In genomic region chr16:21395546-21395945, GRCm38 (mm10) we compare ENCODE assay signal across 20 mouse cellular contexts. TPM values are rescaled to one million over a fixed set of nuclear protein-coding genes. Genes with fewer than 3 reads are reported as not detected.
DNase-seq lines count a peak whose midpoint lies in the region; ATAC-seq and TF ChIP-seq lines count a peak whose summit lies in the region.
"Had no signal": no experiment of that assay in that cellular context is flagged by ENCODE, and none has a peak within 500 bp of the region (broad histone marks: within the 10 kb centered on the region; RNA-seq: fewer than 3 reads in every experiment).

No protein-coding gene starts in this region.

- no peaks in the 10 kb centered on the region for H3K9me3 ChIP-seq in hindbrain, embryonic 10.5 days
- no peaks in the 10 kb centered on the region for H3K9me3 ChIP-seq in hindbrain, embryonic 16.5 days (ENCODE audit: control insufficient read depth, low read length)
- H3K9me3 ChIP-seq in embryonic facial prominence, embryonic 13.5 days = no peaks in the 10 kb centered on the region
- no peaks in the 10 kb centered on the region for H3K9me3 ChIP-seq in hindbrain, postnatal 0 days (ENCODE audit: low read length)
- no peaks in the 10 kb centered on the region for H3K9me3 ChIP-seq in midbrain, embryonic 16.5 days (replicated peaks; ENCODE audit: control insufficient read depth, low read length, poor library complexity, severe bottlenecking)
- H3K9me3 ChIP-seq: heart, embryonic 12.5 days; limb, embryonic 15.5 days; neural tube, embryonic 12.5 days had no signal

- no peak for TF ChIP-seq CTCF in hindbrain, postnatal 0 days (IDR thresholded peaks at IDR 0.05; ENCODE audit: low read depth)

- H3K4me3 ChIP-seq in hindbrain, embryonic 10.5 days = no peak overlapping the region
- no peak overlapping the region for H3K4me3 ChIP-seq in hindbrain, embryonic 16.5 days (ENCODE audit: low read length)
- no peak overlapping the region for H3K4me3 ChIP-seq in embryonic facial prominence, embryonic 13.5 days
- H3K4me3 ChIP-seq in hindbrain, postnatal 0 days (ENCODE audit: low read length) = no peak overlapping the region
- H3K4me3 ChIP-seq in midbrain, embryonic 16.5 days (ENCODE audit: low read depth, low read length) = no peak overlapping the region
- H3K4me3 ChIP-seq: heart, embryonic 12.5 days; limb, embryonic 15.5 days; neural tube, embryonic 12.5 days had no signal

- no peak overlapping the region for H3K4me2 ChIP-seq in hindbrain, embryonic 16.5 days (ENCODE audit: low read length)
- no peak overlapping the region for H3K4me2 ChIP-seq in embryonic facial prominence, embryonic 13.5 days
- no peak overlapping the region for H3K4me2 ChIP-seq in hindbrain, postnatal 0 days (ENCODE audit: low read depth, low read length)
- H3K4me2 ChIP-seq in midbrain, embryonic 16.5 days (ENCODE audit: low read length) = no peak overlapping the region
- H3K4me2 ChIP-seq: heart, embryonic 12.5 days; limb, embryonic 15.5 days; neural tube, embryonic 12.5 days had no signal

- no peak for ATAC-seq in hindbrain, embryonic 16.5 days
- no peak for ATAC-seq in embryonic facial prominence, embryonic 13.5 days (ENCODE audit: insufficient number of reproducible peaks, insufficient read depth, low FRiP score, low TSS enrichment, low read depth)
- no peak for ATAC-seq in hindbrain, postnatal 0 days
- no peak for ATAC-seq in midbrain, embryonic 16.5 days
- ATAC-seq: activated CD4-positive, CD25-positive, alpha-beta regulatory T cell, adult 4 months; intestine, embryonic 16.5 days; liver, postnatal 0 days; Patski had no signal

- WGBS in hindbrain, embryonic 10.5 days = 36% methylated on average over 7 of the region's 7 CpGs
- 26% methylated on average over 7 of the region's 7 CpGs for WGBS in hindbrain, embryonic 16.5 days
- 16% methylated on average over 7 of the region's 7 CpGs for WGBS in embryonic facial prominence, embryonic 13.5 days
- 32% methylated on average over 7 of the region's 7 CpGs for WGBS in hindbrain, postnatal 0 days
- 11% methylated on average over 7 of the region's 7 CpGs for WGBS in midbrain, embryonic 16.5 days

- H3K4me1 ChIP-seq in hindbrain, embryonic 10.5 days (replicated peaks) = peaks cover 65% of the 10 kb centered on the region
- peaks cover 15% of the 10 kb centered on the region for H3K4me1 ChIP-seq in hindbrain, embryonic 16.5 days (ENCODE audit: control insufficient read depth, insufficient read depth, low read depth, low read length)
- H3K4me1 ChIP-seq in embryonic facial prominence, embryonic 13.5 days = peaks cover 75% of the 10 kb centered on the region
- H3K4me1 ChIP-seq in hindbrain, postnatal 0 days (ENCODE audit: insufficient read depth, low read length) = peaks cover 13% of the 10 kb centered on the region
- peaks cover 32% of the 10 kb centered on the region for H3K4me1 ChIP-seq in midbrain, embryonic 16.5 days (ENCODE audit: control insufficient read depth, insufficient read depth, low read length)

- peak overlapping the region; percentile 77 for H3K27ac ChIP-seq in hindbrain, embryonic 10.5 days
- H3K27ac ChIP-seq in hindbrain, embryonic 16.5 days (ENCODE audit: low read depth, low read length) = no peak overlapping the region
- H3K27ac ChIP-seq in embryonic facial prominence, embryonic 13.5 days = peak overlapping the region; percentile 44
- peak overlapping the region; percentile 3; the same call in 1 of the 2 replicates for H3K27ac ChIP-seq in hindbrain, postnatal 0 days
- H3K27ac ChIP-seq in midbrain, embryonic 16.5 days (ENCODE audit: low read length) = peak overlapping the region; percentile 31
- H3K27ac ChIP-seq: limb, embryonic 15.5 days; neural tube, embryonic 12.5 days had no signal

- peaks cover 3% of the 10 kb centered on the region; the same call in 1 of the 2 replicates for H3K27me3 ChIP-seq in hindbrain, embryonic 10.5 days (ENCODE audit: insufficient read depth, poor library complexity, severe bottlenecking)
- no peaks in the 10 kb centered on the region for H3K27me3 ChIP-seq in hindbrain, embryonic 16.5 days (replicated peaks; ENCODE audit: control insufficient read depth, insufficient read depth, low read length)
- H3K27me3 ChIP-seq in embryonic facial prominence, embryonic 13.5 days = no peaks in the 10 kb centered on the region
- no peaks in the 10 kb centered on the region for H3K27me3 ChIP-seq in hindbrain, postnatal 0 days (ENCODE audit: insufficient read depth, low read length)
- no peaks in the 10 kb centered on the region for H3K27me3 ChIP-seq in midbrain, embryonic 16.5 days (ENCODE audit: control insufficient read depth, insufficient read depth, low read depth, low read length)
- H3K27me3 ChIP-seq: heart, embryonic 12.5 days; limb, embryonic 15.5 days; neural tube, embryonic 12.5 days had no signal

- H3K36me3 ChIP-seq in hindbrain, embryonic 10.5 days = no peaks in the 10 kb centered on the region
- no peaks in the 10 kb centered on the region for H3K36me3 ChIP-seq in hindbrain, embryonic 16.5 days (ENCODE audit: control insufficient read depth, insufficient read depth, low read length)
- H3K36me3 ChIP-seq in embryonic facial prominence, embryonic 13.5 days = no peaks in the 10 kb centered on the region
- no peaks in the 10 kb centered on the region for H3K36me3 ChIP-seq in hindbrain, postnatal 0 days (ENCODE audit: insufficient read depth, low read length)
- H3K36me3 ChIP-seq in midbrain, embryonic 16.5 days (ENCODE audit: control insufficient read depth, insufficient read depth, low read length) = no peaks in the 10 kb centered on the region
- H3K36me3 ChIP-seq: heart, embryonic 12.5 days; limb, embryonic 15.5 days; neural tube, embryonic 12.5 days had no signal

- no peak overlapping the region for H3K9ac ChIP-seq in hindbrain, embryonic 16.5 days (ENCODE audit: low read depth, low read length)
- H3K9ac ChIP-seq in embryonic facial prominence, embryonic 13.5 days = no peak overlapping the region
- no peak overlapping the region for H3K9ac ChIP-seq in hindbrain, postnatal 0 days (replicated peaks; ENCODE audit: low read length)
- H3K9ac ChIP-seq in midbrain, embryonic 16.5 days (ENCODE audit: low read depth, low read length) = no peak overlapping the region
- H3K9ac ChIP-seq: heart, embryonic 12.5 days; limb, embryonic 15.5 days; liver, postnatal 0 days; neural tube, embryonic 12.5 days had no signal

- DNase-seq in hindbrain, embryonic 10.5 days (ENCODE audit: low spot score) = no peak
- no peak for DNase-seq in hindbrain, postnatal 0 days (ENCODE audit: low spot score)
- no peak for DNase-seq in frontal cortex, postnatal 10 days (ENCODE audit: low spot score in 2 of 2)
- no peak for DNase-seq in lung, postnatal 4 days
- DNase-seq: adrenal gland, postnatal 36 days; cerebellum, postnatal 10 days; gastrocnemius, postnatal 25 days; heart, postnatal 36 days; kidney, postnatal 10 days; liver, postnatal 0 days; thymus, postnatal 25 days had no signal

RNA-seq across cellular contexts. Expression of gene Vps8, which starts 27.4 kb away (rescaled TPM):
- polyA plus RNA-seq in hindbrain, embryonic 10.5 days (2016; fragmentation: Nextera tagmentation; extraction: Ambion mirVana) = 23.7 and 23.8 TPM in 2 replicates
- 33.1 and 38.3 TPM in 2 replicates for polyA plus RNA-seq in hindbrain, embryonic 16.5 days (2015; fragmentation: Nextera tagmentation; extraction: Ambion mirVana)
- 10.7 and 13.6 TPM in 2 replicates for polyA plus RNA-seq in embryonic facial prominence, embryonic 13.5 days (2015; fragmentation: Nextera tagmentation; extraction: Ambion mirVana)
- total RNA-seq in hindbrain, postnatal 0 days (2014; rRNA removed) = 27.9 and 39.9 TPM in 2 replicates
- 21.2 and 24.3 TPM in 2 replicates for polyA plus RNA-seq in hindbrain, postnatal 0 days (2015; fragmentation: Nextera tagmentation; extraction: Ambion mirVana)
- polyA plus RNA-seq in midbrain, embryonic 16.5 days (2015; fragmentation: Nextera tagmentation; extraction: Ambion mirVana) = 41.2 and 44.1 TPM in 2 replicates
